Mouse (Mus musculus) erythroblast, embryonic 14.5 days (primary cell): Measurements from ENCODE around the gene Gtdc1.

Experiments
- GATA1 ChIP-seq: IDR thresholded peaks from 2 replicates; pipeline ENCODE4 v1.6.1; 2012; ENCODE audit warnings: low read length, inconsistent platforms, mixed read lengths
- TAL1 ChIP-seq: IDR thresholded peaks from 3 replicates; pipeline ENCODE4 v1.6.1; 2012; ENCODE audit warnings: low read length, inconsistent platforms, mixed read lengths

GRCm38 (mm10) chr2:44594276-44594675 lies 333.2 kb downstream of the Gtdc1 start:
- no peak for TF ChIP-seq GATA1
- TF ChIP-seq TAL1 = no peak
